Mouse (Mus musculus) thymus, adult 2 months (tissue): ENCODE results near the gene Sowaha.

Source experiments
- CTCF ChIP-seq: fragments of 200-500 bp; IDR thresholded peaks from 2 replicates; pipeline ENCODE4 v1.5.1; 2012; ENCODE audit warnings: mild to moderate bottlenecking, control low read depth, low read length, moderate library complexity, borderline replicate concordance; ENCODE audit not compliant: control insufficient read depth, poor library complexity, insufficient read depth; ENCODE audit errors: extremely low read depth
- POLR2A ChIP-seq: fragments of 200-500 bp; IDR thresholded peaks from 2 replicates; pipeline ENCODE4 v1.6.1; 2012; ENCODE audit warnings: mild to moderate bottlenecking, low read length, control low read depth, moderate library complexity; ENCODE audit not compliant: control insufficient read depth, poor library complexity, insufficient read depth; ENCODE audit errors: extremely low read depth

GRCm38 (mm10) chr11:53435504-53435903 is 44.6 kb downstream of the Sowaha start:
- no peak for TF ChIP-seq CTCF
- TF ChIP-seq POLR2A, result no peak
